Mouse (Mus musculus) erythroblast, embryonic 14.5 days (primary cell): ENCODE measurements around the gene Zfp689. TPM values are rescaled to one million over a fixed set of nuclear protein-coding genes. Genes with fewer than 3 reads are reported as not detected.
A peak's percentile ranks its signal among the peaks of the same experiment; 100 is the strongest.
"Not testable (repeated sequence)": the region's sequence is repeated elsewhere in the genome, so short reads cannot be mapped to it uniquely, and the experiment has no call there.

Experiments used
- H3K27me3 ChIP-seq: 2 replicates; pipeline ENCODE4 v1.6.1; 2012; ENCODE audit warnings: inconsistent platforms; ENCODE audit not compliant: control insufficient read depth
- H3K36me3 ChIP-seq: 2 replicates; pipeline ENCODE4 v1.6.1; 2012; ENCODE audit warnings: mild to moderate bottlenecking, inconsistent platforms; ENCODE audit not compliant: control insufficient read depth
- H3K4me1 ChIP-seq: 2 replicates; pipeline ENCODE4 v1.6.1; 2012; ENCODE audit warnings: inconsistent platforms; ENCODE audit not compliant: control insufficient read depth
- H3K4me3 ChIP-seq: replicated peaks from 2 replicates; pipeline ENCODE3; 2012; ENCODE audit warnings: moderate library complexity, mild to moderate bottlenecking, inconsistent platforms
- H3K9me3 ChIP-seq: 2 replicates; pipeline ENCODE4 v1.6.1; 2012; ENCODE audit warnings: low read length, inconsistent platforms, mixed read lengths; ENCODE audit not compliant: control insufficient read depth
- GATA1 ChIP-seq: IDR thresholded peaks from 2 replicates; pipeline ENCODE4 v1.6.1; 2012; ENCODE audit warnings: low read length, inconsistent platforms, mixed read lengths
- TAL1 ChIP-seq: IDR thresholded peaks from 3 replicates; pipeline ENCODE4 v1.6.1; 2012; ENCODE audit warnings: low read length, inconsistent platforms, mixed read lengths
- polyA plus RNA-seq: library from polyadenylated mRNA; stranded (reverse); fragments of >175 nt; gene quantifications from 2 replicates; pipeline ENCODE4 v1.2.3, GENCODE M21; 2012

Gene Zfp689
- polyA plus RNA-seq, 1 experiment = 2.1 TPM

DNA sequence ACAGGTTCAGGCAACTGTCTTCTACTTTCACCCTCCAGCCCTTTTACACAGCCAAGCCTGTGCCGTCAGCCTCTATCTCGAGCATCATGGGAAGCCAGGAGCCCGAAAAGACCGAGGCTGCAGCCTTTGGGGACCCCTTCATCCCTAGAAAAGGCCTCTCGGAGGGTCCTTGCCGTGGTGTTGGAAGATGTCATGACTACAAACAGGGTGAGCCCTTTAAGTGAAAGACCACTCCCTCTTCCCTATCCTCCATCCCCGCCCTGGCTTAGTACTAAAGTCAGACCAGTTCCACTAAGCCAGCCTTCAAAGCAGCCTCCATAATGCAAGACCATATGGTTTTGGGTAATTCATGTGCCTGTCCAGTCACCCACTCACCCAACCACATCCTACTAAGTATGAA is 23.1 kb upstream of the Zfp689 start:
- Histone ChIP-seq H3K4me1 (peaks cover 54% of the 10 kb centered on the region), H3K9me3 (peaks cover 6% of the 10 kb centered on the region), H3K36me3 (peaks cover 73% of the 10 kb centered on the region), H3K27me3 (no peaks in the 10 kb centered on the region), H3K4me3 (peak overlapping the region; percentile 93)
- TF ChIP-seq GATA1 = no peak

DNA sequence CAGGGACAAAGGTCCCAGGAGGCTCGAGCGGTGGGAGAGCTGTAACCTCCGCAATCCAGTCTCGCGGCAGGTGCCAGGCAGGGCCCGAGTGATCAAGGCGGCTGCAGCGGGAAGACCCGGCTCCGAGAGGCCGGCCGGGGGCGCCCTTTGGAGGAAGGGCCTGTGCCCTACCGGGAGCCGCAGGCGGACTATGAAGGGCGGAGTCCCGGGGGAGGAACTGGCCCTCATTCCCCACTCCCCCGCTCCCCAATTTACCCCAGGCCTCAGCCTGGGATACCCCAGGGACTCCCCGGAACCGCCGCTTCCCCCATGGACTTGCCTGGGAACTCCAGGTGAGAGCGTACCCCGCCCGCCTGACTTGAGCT is 22.7 kb upstream of the Zfp689 start:
- Histone ChIP-seq H3K9me3 (peaks cover 6% of the 10 kb centered on the region), H3K27me3 (no peaks in the 10 kb centered on the region), H3K36me3 (peaks cover 73% of the 10 kb centered on the region), H3K4me3 (peak overlapping the region; percentile 93), H3K4me1 (peaks cover 51% of the 10 kb centered on the region)
- no peak for TF ChIP-seq GATA1
- no peak for TF ChIP-seq TAL1

DNA sequence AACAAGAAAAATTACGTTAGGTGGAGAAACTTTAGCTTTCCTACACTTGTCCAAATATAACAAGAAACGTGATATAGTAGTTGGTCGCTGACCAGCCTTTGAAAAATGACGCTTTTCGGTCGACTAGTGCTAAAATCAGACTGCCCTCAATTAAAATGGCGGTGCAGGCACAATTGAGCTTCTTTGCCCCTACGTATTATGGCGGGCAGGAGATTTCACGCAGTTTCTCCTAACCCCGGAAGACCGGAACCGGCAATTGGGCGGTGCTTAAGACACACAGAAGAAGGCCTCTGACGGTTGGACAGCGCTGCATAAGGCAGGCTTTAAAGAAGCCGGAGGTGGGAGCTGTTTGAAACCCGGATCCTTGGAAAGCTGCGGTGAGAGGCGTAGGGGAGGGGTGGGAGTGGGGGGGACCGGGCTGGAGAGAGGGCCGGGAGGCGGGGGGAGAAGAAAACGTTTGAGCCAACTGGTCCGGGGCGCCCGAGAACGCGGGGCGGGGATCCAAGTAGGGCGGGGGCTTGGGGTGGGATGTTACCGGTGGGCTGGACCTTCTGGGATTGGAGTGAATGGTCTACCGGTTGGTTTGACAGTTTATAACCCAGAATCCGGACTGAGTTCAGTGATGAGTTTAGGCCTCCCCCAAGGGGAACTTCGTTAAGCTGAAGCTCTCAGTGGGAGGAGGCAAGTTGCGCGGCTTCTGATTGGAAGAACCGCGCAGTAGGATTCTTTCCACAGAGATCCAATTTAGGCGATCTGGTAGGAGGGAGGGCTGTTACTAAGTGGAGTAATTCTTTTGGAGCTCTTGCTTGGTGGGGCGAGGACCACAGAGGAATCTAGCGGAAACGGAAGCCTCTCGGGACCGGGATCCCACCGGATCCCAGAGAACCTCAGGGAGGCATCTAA is 22.0 kb upstream of the Zfp689 start:
- Histone ChIP-seq H3K4me1 (peaks cover 47% of the 10 kb centered on the region), H3K4me3 (peak overlapping the region; percentile 93), H3K9me3 (peaks cover 6% of the 10 kb centered on the region), H3K27me3 (no peaks in the 10 kb centered on the region), H3K36me3 (peaks cover 71% of the 10 kb centered on the region)
- TF ChIP-seq TAL1 (no peak), GATA1 (no peak)

DNA sequence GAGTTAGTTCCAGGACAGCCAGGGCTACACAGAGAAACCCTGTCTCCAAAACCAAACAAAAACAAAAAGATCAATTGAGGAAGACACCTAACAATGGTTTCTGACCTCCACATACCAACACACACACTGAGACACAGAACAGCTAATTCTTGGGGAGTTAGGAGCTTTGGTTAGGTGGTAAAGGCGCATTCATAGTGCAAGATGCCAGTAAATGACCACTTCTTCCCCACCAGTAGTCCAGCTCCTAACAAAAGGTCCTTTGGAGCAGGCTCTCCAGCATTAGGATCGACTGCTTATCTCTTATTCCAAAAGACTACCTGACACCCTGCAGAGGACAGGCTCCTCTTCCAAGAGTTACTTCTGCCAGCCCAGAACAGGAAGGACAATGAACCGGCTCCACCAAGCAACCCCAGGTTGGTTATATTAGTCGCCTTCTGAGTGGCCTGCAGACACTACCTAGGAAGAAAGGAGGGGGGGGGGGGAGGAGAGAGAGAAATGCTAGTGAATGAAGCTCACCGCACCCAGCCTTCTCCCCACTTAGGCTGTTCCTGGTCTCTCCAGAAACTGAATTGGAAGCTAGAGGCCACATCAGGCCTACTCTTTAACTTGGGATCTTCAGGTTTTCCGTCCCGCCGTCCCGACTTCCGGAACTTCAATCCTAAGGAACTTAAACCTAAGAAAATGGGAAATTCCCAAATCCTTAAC is 21.2 kb upstream of the Zfp689 start:
- TF ChIP-seq TAL1 (no peak), GATA1 (no peak)
- peaks cover 69% of the 10 kb centered on the region for H3K36me3 ChIP-seq
- peaks cover 47% of the 10 kb centered on the region for H3K4me1 ChIP-seq
- H3K9me3 ChIP-seq = peaks cover 6% of the 10 kb centered on the region
- H3K27me3 ChIP-seq = no peaks in the 10 kb centered on the region
- peak overlapping the region; percentile 93 for H3K4me3 ChIP-seq

DNA sequence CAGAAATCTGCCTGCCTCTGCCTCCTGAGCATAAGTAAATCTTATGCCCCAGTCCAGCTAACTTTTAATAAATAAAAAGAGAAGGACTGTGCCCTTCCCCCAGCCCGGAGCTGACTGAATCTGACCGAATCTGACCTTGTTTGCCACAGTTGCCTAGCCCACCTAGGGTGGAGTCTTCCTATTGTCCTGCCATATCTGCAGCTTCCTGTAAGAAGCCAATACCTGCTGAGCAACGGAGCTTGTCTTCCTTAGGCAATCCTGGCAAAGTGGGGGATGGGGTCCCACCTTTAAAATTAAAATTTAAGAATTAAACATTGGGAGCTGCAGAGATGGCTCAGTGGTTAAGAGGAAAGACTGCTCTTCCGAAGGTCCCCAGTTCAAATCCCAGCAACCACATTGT is 17.6 kb upstream of the Zfp689 start:
- H3K9me3 ChIP-seq = peaks cover 6% of the 10 kb centered on the region
- peaks cover 66% of the 10 kb centered on the region for H3K36me3 ChIP-seq
- TF ChIP-seq GATA1 = no peak
- no peak for TF ChIP-seq TAL1
- peaks cover 30% of the 10 kb centered on the region for H3K4me1 ChIP-seq
- H3K27me3 ChIP-seq = no peaks in the 10 kb centered on the region
- H3K4me3 ChIP-seq = no peak overlapping the region

DNA sequence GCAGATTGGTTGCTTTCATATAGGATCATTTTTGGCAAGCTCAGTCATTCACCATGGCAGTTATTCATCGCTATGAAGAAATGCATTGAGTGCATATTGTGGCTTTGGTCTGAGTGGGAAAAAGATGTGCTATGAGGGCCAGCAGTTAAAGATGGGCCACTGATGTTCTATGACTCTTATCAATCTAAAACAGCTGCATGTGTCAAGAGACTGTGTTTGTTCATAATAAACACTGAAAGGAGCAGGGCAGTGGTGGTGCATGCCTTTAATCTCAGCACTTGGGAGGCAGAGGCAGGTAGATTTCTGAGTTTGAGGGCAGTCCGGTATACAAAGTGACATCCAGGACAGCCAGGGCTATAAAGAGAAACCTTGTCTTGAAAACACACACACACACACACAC is 16.7 kb upstream of the Zfp689 start:
- not testable (repeated sequence) for H3K9me3 ChIP-seq, H3K4me3 ChIP-seq, H3K27me3 ChIP-seq
- Histone ChIP-seq H3K36me3 (peaks cover 76% of the 10 kb centered on the region), H3K4me1 (peaks cover 28% of the 10 kb centered on the region)
- peak; percentile 30; the same call in 1 of the 3 replicates for TF ChIP-seq TAL1

DNA sequence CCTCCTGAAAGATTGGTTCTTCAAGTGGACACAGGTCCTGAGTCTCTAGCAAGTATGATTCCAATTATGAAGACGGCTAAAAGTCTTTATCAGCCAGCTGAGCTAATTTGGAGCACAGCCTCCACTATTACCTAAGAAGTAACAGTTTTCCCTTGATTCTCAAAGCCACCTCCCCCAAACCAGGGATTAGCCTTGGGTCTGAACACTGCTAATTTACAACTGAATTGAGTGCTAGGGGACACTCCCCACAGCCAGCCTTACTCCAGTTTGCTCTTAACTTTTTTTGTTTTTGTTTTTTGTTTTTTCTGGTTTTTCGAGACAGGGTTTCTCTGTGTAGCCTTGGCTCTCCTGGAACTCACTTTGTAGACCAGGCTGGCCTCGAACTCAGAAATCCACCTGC is 16.2 kb upstream of the Zfp689 start:
- TF ChIP-seq GATA1 = no peak
- TF ChIP-seq TAL1 = no peak
- peaks cover 80% of the 10 kb centered on the region for H3K36me3 ChIP-seq

DNA sequence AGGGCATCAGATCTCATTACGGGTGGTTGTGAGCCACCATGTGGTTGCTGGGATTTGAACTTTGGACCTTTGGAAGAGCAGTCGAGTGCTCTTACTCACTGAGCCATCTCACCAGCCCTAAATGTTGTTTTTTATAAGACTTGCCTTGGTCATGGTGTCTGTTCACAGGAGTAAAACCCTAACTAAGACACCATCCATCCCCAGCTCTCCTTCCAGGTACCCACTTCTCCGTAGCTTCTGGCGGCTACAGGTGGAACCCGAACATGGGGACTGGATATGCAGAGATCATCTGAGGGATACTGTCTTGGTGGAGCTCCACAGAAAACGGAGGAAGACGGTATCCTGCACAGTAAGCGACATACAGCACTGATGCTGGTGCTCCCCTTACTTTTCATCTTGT is 10.4 kb upstream of the Zfp689 start, which contains the start of gene Prr14:
TSS of gene Prr14 (plus strand) at position 301 of the 400 bp plus-strand sequence.
- peaks cover 10% of the 10 kb centered on the region for H3K9me3 ChIP-seq
- peaks cover 86% of the 10 kb centered on the region for H3K36me3 ChIP-seq
- H3K4me1 ChIP-seq = peaks cover 22% of the 10 kb centered on the region
- peak within 1 kb of the TSS; percentile 48 for H3K4me3 ChIP-seq
- H3K27me3 ChIP-seq = not testable (repeated sequence)

More for the DNA sequence above, 16.2 kb upstream of the Zfp689 start:
- no peak overlapping the region for H3K4me3 ChIP-seq
- no peaks in the 10 kb centered on the region for H3K27me3 ChIP-seq
- peaks cover 24% of the 10 kb centered on the region for H3K4me1 ChIP-seq
- peaks cover 6% of the 10 kb centered on the region for H3K9me3 ChIP-seq

DNA sequence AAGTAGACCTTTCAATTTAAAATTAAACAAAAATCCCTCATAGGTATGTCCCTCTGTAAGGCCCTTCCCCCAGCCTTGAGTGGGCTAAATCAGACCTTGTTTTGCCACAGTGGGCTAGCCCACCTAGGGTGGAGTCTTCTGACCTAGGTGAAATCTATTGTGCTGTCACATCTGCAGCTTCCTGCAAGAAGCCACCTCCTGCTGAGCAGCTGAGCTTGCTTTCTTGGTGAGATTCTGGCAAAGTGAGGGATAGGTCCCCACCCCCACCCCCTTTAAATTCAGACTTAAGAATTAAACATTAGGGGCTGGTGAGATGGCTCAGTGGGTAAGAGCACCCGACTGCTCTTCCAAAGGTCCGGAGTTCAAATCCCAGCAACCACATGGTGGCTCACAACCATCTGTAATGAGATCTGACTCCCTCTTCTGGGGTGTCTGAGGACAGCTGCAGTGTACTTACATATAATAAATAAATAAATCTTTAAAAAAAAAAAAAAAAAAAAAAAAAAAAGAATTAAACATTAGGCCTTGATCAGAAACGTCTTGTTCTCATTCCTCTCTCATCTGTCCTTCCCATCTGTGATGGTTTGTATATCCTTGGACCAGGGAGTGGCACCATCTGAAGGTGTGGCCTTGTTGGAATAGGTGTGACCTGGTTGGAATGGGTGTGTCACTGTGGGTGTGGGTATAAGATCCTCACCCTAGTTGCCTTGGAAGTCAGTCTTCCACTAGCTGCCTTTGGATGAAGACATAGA is 9.6 kb upstream of the Zfp689 start:
- not testable (repeated sequence) for H3K4me3 ChIP-seq, H3K27me3 ChIP-seq
- H3K4me1 ChIP-seq = peaks cover 24% of the 10 kb centered on the region
- H3K36me3 ChIP-seq = peaks cover 83% of the 10 kb centered on the region
- peaks cover 10% of the 10 kb centered on the region for H3K9me3 ChIP-seq
